In genomic region chr13:54589996-54590951, GRCm38 (mm10) we compare ENCODE assay signal across 8 mouse cellular contexts. TPM values are rescaled to one million over a fixed set of nuclear protein-coding genes. Genes with fewer than 3 reads are reported as not detected.
DNase-seq lines count a peak whose midpoint lies in the region; ATAC-seq lines count a peak whose summit lies in the region.

TSS of gene Nop16 (minus strand) at chr13:54590090.
TSS of gene Higd2a (plus strand) at chr13:54590207.

- DNase-seq in ES-CJ7 (ENCODE audit: low read depth, low spot score) = peak; percentile 99
- DNase-seq in cerebellum, adult 11 months = peak; percentile 95
- peak; percentile 99 for DNase-seq in forebrain, embryonic 14.5 days (ENCODE audit: low spot score)
- DNase-seq in heart, postnatal 14 days = peak; percentile 94 to 97
- peak; percentile 98 for DNase-seq in layer of hippocampus, adult 11-12 months (ENCODE audit: low spot score)
- peak; percentile 98 to 99 for DNase-seq in lung, adult 18-20 months
- DNase-seq in testis, postnatal 14 days (ENCODE audit: low spot score) = peak; percentile 97

- under 1% methylated on average over 51 of the region's 51 CpGs for WGBS in forebrain, embryonic 14.5 days
- WGBS in neural tube, embryonic 15.5 days = under 1% methylated on average over 51 of the region's 51 CpGs

- H3K36me3 ChIP-seq in forebrain, embryonic 14.5 days (ENCODE audit: control insufficient read depth, insufficient read depth, low read length) = peaks cover 24% of the 10 kb centered on the region
- H3K36me3 ChIP-seq in neural tube, embryonic 15.5 days = peaks cover 24% of the 10 kb centered on the region

- peak; percentile 98 for ATAC-seq in forebrain, embryonic 14.5 days
- ATAC-seq in neural tube, embryonic 15.5 days (ENCODE audit: low FRiP score) = peak; percentile 96

- peak within 1 kb of the TSS; percentile 77 for H3K4me2 ChIP-seq in forebrain, embryonic 14.5 days (ENCODE audit: low read length)
- peak within 1 kb of the TSS; percentile 80 for H3K4me2 ChIP-seq in neural tube, embryonic 15.5 days

- peak within 1 kb of the TSS; percentile 57 for H3K4me3 ChIP-seq in forebrain, embryonic 14.5 days (ENCODE audit: low read depth, low read length)
- H3K4me3 ChIP-seq in neural tube, embryonic 15.5 days (replicated peaks) = peak within 1 kb of the TSS; percentile 94

- peaks cover 6% of the 10 kb centered on the region for H3K4me1 ChIP-seq in forebrain, embryonic 14.5 days (ENCODE audit: control insufficient read depth, insufficient read depth, low read length)
- H3K4me1 ChIP-seq in neural tube, embryonic 15.5 days = peaks cover 40% of the 10 kb centered on the region

- H3K27me3 ChIP-seq in forebrain, embryonic 14.5 days (replicated peaks; ENCODE audit: control insufficient read depth, insufficient read depth, low read length) = no peaks in the 10 kb centered on the region
- no peaks in the 10 kb centered on the region for H3K27me3 ChIP-seq in neural tube, embryonic 15.5 days (replicated peaks)

- H3K27ac ChIP-seq in forebrain, embryonic 14.5 days (ENCODE audit: low read depth, low read length) = peak within 1 kb of the TSS; percentile 74
- H3K27ac ChIP-seq in neural tube, embryonic 15.5 days (replicated peaks) = peak within 1 kb of the TSS; percentile 97

- no peaks in the 10 kb centered on the region for H3K9me3 ChIP-seq in forebrain, embryonic 14.5 days (replicated peaks; ENCODE audit: control insufficient read depth, low read length)
- H3K9me3 ChIP-seq in neural tube, embryonic 15.5 days (replicated peaks) = no peaks in the 10 kb centered on the region

- intact Hi-C loops in heart, postnatal 14 days (cut with DNase I) = loop anchor here (2.0 kb wide), 1 partner anchor 21 kb away; the partner anchor contains the start of gene Cltb

- peak within 1 kb of the TSS; percentile 79 for H3K9ac ChIP-seq in forebrain, embryonic 14.5 days (ENCODE audit: low read length)
- H3K9ac ChIP-seq in neural tube, embryonic 15.5 days (replicated peaks) = peak within 1 kb of the TSS; percentile 98

RNA-seq across cellular contexts. Expression of gene Nop16, which starts in this region (rescaled TPM):
- polyA plus RNA-seq in forebrain, embryonic 14.5 days (2014; fragmentation: Nextera tagmentation; extraction: Ambion mirVana) = 31.4 and 38.8 TPM in 2 replicates
- total RNA-seq in heart, postnatal 14 days (2021) = 10 to 100 TPM; 14.7 to 15.1 TPM
- 64.7 and 69.8 TPM in 2 replicates for polyA plus RNA-seq in neural tube, embryonic 15.5 days (2015; fragmentation: Nextera tagmentation; extraction: Ambion mirVana)

RNA-seq across cellular contexts. Expression of gene Higd2a, which starts in this region (rescaled TPM):
- polyA plus RNA-seq in forebrain, embryonic 14.5 days (2014; fragmentation: Nextera tagmentation; extraction: Ambion mirVana) = 213 and 245 TPM in 2 replicates
- total RNA-seq in heart, postnatal 14 days (2021) = 100 to 1,000 TPM; 216 to 231 TPM
- polyA plus RNA-seq in neural tube, embryonic 15.5 days (2015; fragmentation: Nextera tagmentation; extraction: Ambion mirVana) = 267 and 285 TPM in 2 replicates

Comparison
In these comparisons a context has a peak if more than half of its experiments do, and no peak if none do; other contexts are left out.
1. Peak in every context shown above with its lines: DNase-seq, ATAC-seq, H3K4me3 ChIP-seq and H3K27ac ChIP-seq.